Mouse (Mus musculus) monocyte, adult 2 months (primary cell): ENCODE results near the gene Plpp1.

Source experiments
- DNase-seq, 2 experiments: peaks; one replicate each; pipeline ENCODE4 v3.0.0; 2022; ENCODE audit warnings: low spot score in 2 of 2, low read depth in 1 of 2

The Plpp1 gene

GRCm38 (mm10) chr13:112811708-112812403 is 11.3 kb downstream of the Plpp1 start:
- no peak for DNase-seq

GRCm38 (mm10) chr13:112815996-112816395 is 15.4 kb downstream of the Plpp1 start:
- DNase-seq = no peak

GRCm38 (mm10) chr13:112818125-112818524 is 17.5 kb downstream of the Plpp1 start:
- no peak for DNase-seq

GRCm38 (mm10) chr13:112822413-112822812 is 21.8 kb downstream of the Plpp1 start:
- no peak for DNase-seq

GRCm38 (mm10) chr13:112823236-112823910 is 22.8 kb downstream of the Plpp1 start:
- no peak for DNase-seq

- DNase-seq = no peak
Observed at GRCm38 (mm10) chr13:112823911-112824648, 23.5 kb downstream of the Plpp1 start.

- DNase-seq = no peak
Observed at GRCm38 (mm10) chr13:112825479-112825878, 24.9 kb downstream of the Plpp1 start.

- DNase-seq = no peak
Observed at GRCm38 (mm10) chr13:112829619-112830018, 29.0 kb downstream of the Plpp1 start.

GRCm38 (mm10) chr13:112832589-112832988 is 32.0 kb downstream of the Plpp1 start:
- DNase-seq = no peak

GRCm38 (mm10) chr13:112833253-112833894 is 32.8 kb downstream of the Plpp1 start:
- no peak for DNase-seq

- no peak for DNase-seq
Observed at GRCm38 (mm10) chr13:112833895-112834263, 33.3 kb downstream of the Plpp1 start.

- no peak for DNase-seq
Observed at GRCm38 (mm10) chr13:112835113-112835512, 34.5 kb downstream of the Plpp1 start.

- no peak for DNase-seq
Observed at GRCm38 (mm10) chr13:112836951-112837350, 36.4 kb downstream of the Plpp1 start.

GRCm38 (mm10) chr13:112837621-112838155 is 37.1 kb downstream of the Plpp1 start:
- no peak for DNase-seq

GRCm38 (mm10) chr13:112838562-112839232 is 38.1 kb downstream of the Plpp1 start:
- no peak for DNase-seq

GRCm38 (mm10) chr13:112840241-112841087 is 39.9 kb downstream of the Plpp1 start:
- DNase-seq = no peak

- DNase-seq = no peak
Observed at GRCm38 (mm10) chr13:112845931-112846330, 45.3 kb downstream of the Plpp1 start.

- DNase-seq = no peak
Observed at GRCm38 (mm10) chr13:112853710-112854316, 53.2 kb downstream of the Plpp1 start.

GRCm38 (mm10) chr13:112854402-112854801 is 53.8 kb downstream of the Plpp1 start:
- DNase-seq = no peak
